Mouse (Mus musculus) bone marrow macrophage, adult 2 months (primary cell): ENCODE measurements around the gene Fpr1.

Experiments used
- CTCF ChIP-seq: IDR thresholded peaks from 2 replicates; pipeline ENCODE4 v1.5.1; 2012; ENCODE audit warnings: low read depth, mild to moderate bottlenecking, low read length, moderate library complexity
- POLR2A ChIP-seq: IDR thresholded peaks from 2 replicates; pipeline ENCODE4 v1.6.1; 2012; ENCODE audit warnings: mild to moderate bottlenecking, low read depth, low read length, borderline replicate concordance

- TF ChIP-seq CTCF, result no peak
- TF ChIP-seq POLR2A, result no peak
Observed at GRCm38 (mm10) chr17:17837426-17837825, 46.3 kb downstream of the Fpr1 start.
